Mouse (Mus musculus) brain, embryonic 14.5 days (tissue): Measurements from ENCODE around the gene Hint1.

ENCODE experiments used
- CTCF ChIP-seq: fragments of 200-500 bp; IDR thresholded peaks from 2 replicates; pipeline ENCODE4 v1.5.1; 2012; ENCODE audit warnings: inconsistent platforms, mild to moderate bottlenecking, moderate library complexity, borderline replicate concordance; ENCODE audit not compliant: insufficient read depth, insufficient read length; ENCODE audit errors: extremely low read depth
- POLR2A ChIP-seq: fragments of 200-500 bp; IDR thresholded peaks from 2 replicates; pipeline ENCODE4 v1.6.1; 2012; ENCODE audit warnings: mild to moderate bottlenecking, inconsistent platforms, borderline replicate concordance; ENCODE audit not compliant: poor library complexity, insufficient read depth, insufficient read length, severe bottlenecking; ENCODE audit errors: extremely low read depth

- TF ChIP-seq POLR2A, result no peak
- no peak for TF ChIP-seq CTCF
Observed at GRCm38 (mm10) chr11:54839696-54840095, 26.5 kb upstream of the Hint1 start.
